Mouse (Mus musculus) telencephalon, adult 2 months (tissue): ENCODE results near the gene Pnkd.
A peak's percentile ranks its signal among the peaks of the same experiment; 100 is the strongest.

Experiments
- DNase-seq: peaks from one replicate; pipeline ENCODE4 v3.0.0-alpha.2; 2011; ENCODE audit warnings: low read depth, low spot score

Gene Pnkd

DNA sequence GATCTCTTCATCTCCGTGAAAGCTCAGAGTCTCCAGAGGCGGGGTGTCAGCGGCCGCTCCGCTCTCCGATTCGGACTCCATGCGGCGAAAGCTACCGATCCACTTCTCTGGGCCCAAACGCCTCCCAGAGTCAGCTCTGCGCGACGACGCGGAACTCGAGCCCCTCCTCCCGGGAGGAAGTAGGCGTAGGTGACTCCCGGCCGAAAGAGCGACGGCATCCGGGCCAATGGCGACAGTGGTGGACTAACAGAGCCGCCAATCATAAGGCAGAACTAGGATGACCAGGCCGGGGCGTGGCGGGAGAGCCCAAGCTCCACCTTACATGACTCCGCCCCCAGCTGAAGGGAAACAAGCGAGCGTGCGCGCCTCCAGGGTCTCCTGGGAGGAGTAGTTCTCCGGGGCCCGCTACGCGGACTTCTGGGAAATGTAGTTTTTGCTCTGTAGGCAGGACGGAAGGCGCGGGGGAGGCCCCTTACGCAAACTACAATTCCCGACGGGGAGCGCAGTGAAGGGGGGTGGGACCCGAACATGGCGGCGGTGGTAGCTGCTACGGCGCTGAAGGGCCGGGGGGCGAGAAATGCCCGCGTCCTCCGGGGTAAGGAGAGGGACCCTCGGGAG, at the start of gene Pnkd, which contains the start of gene Aamp:
Gene Pnkd, plus strand, starts transcription at position 388 of the 618 bp plus-strand sequence.
Gene Aamp, minus strand, starts transcription at position 196 of the 618 bp plus-strand sequence.
- DNase-seq = peak; percentile 100

- peak; percentile 90 for DNase-seq
Observed at GRCm38 (mm10) chr1:74235938-74236589, 48.7 kb upstream of the Pnkd start, which contains the start of gene Arpc2. Gene Arpc2 (plus strand): TSS chr1:74236084.

DNA sequence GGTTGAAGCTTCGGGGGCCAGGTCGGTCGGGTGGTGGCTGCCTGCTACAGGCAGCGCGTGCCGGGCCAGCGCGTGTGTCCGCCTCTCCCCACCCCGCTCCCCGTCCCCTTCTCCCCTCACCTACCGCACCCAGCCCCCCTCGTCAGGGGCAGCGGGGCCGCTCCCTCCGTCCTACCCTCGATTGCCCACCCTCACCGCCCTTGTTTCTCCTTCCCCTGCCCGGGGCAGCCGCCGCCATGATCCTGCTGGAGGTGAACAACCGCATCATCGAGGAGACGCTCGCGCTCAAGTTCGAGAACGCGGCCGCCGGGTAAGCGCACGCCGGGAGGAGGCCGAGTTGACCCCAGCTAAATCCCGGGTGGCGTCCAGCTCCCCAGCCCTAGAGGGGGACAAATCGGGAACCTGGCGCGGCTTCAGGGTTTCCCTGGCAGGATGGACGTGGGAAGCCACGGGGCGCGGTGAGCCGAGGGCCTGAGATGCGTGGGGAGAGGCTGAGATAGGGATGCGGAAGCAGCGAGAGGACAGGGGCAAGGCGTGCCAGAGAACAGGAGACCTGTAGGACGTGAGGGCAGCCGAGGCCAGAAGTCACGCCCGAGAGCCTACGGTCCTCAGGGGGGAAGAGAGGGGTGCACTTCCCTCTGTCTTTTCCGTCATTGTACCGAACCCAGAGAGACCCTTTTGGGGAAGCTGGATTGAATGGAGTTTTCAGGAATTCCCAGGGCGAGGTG, 48.0 kb upstream of the Pnkd start:
- DNase-seq = no peak

DNA sequence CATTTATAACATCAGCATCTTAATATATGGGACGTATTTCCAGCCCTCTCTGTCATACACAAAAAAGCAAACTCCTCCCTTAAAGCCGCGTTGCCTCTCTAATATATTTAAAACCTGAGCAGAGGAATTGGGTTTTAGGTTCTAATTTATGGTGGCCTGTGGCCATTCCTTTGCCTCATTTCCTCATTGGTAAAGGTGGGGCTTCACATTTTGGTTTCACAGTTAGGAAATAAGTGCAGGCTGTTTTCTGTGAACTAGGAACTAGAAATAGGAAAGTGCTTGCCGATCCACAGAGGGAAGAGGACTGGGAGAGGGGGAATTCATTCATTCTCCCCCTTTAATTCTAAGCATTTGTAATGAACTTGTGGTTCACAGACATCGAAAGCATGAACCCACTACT, 47.1 kb upstream of the Pnkd start:
- no peak for DNase-seq

GRCm38 (mm10) chr1:74238136-74238535, 46.6 kb upstream of the Pnkd start:
- DNase-seq = no peak

GRCm38 (mm10) chr1:74239162-74239561, 45.6 kb upstream of the Pnkd start:
- no peak for DNase-seq

DNA sequence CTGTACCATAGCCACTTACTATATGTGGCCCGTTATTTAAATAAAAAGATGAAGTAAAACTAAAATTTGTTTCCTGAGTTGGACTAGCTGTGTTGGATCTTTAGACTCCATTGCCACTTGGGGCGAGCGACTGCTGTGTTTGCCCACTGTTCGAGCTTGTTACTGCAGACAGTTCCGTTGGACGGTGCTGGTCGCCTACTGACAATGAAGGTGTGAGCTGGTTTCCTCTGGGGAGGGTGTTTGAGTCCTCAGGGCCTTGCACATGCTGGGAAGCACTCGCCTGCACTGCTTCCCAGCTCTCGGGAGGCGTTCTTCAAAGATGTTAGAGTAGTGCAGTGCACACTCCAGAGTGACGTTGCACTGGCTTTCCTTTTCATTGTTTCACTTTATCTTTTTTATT, 45.1 kb upstream of the Pnkd start:
- DNase-seq = no peak

DNA sequence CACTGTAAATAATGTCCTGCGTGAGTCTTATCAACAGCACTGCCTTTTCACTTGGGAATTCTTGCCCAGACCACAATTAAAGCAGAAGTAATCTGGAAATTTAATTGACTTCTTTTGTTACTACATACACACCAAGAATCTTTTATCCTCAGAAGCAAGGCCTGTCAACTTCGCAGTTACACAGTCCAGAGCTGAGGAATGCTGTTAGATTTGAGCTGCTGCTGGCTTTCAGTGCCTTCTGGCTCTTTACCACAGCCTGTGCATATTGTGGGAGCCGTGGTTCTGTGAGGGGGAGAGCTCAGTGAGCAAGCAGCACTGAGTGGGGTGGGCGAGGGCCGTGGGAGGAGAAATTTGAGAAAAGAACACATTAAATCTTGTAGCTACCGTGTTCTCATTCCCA, 44.4 kb upstream of the Pnkd start:
- DNase-seq = peak; percentile 92

DNA sequence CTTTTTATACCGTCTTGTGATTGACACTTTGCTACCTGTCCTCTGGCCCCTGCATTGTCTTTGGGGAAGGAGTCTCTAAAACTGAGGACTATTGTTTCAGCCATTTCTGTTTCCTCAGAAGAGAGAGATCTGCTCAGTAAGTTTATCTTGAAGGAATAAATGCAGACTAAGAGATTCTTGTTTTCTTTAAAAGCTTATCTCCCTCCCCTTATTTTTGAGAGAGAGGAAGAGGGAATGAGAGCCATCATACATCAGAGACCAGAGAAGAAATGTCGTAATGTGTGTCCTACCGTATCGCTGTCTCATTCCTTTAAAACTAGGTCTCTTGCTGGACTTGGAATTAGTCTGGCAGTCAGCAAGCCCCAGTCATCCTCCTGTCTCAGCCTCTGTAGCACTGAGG, 43.9 kb upstream of the Pnkd start:
- no peak for DNase-seq

DNA sequence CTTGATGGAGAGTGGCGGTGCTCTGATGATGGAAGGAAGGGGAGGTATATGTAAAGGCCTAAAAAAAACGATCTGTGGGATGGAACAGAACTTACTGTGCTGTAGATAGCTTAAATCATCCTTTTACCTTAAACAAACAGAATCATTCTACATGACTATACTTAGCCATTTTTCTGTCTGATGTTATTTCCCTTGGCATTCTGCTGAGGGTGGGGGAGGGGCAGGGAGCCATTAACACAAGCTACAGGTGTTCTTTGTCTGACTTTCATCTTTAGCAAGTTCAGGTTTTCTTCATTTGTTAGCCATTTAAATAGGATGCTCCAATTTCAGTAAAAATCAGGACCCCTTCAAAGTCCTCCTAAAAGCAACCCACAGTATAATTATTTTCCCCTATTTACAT, 39.2 kb upstream of the Pnkd start:
- no peak for DNase-seq

GRCm38 (mm10) chr1:74248799-74249198, 35.9 kb upstream of the Pnkd start:
- no peak for DNase-seq

GRCm38 (mm10) chr1:74249331-74249980, 35.3 kb upstream of the Pnkd start:
- DNase-seq = no peak

GRCm38 (mm10) chr1:74250096-74250495, 34.6 kb upstream of the Pnkd start:
- DNase-seq = no peak

DNA sequence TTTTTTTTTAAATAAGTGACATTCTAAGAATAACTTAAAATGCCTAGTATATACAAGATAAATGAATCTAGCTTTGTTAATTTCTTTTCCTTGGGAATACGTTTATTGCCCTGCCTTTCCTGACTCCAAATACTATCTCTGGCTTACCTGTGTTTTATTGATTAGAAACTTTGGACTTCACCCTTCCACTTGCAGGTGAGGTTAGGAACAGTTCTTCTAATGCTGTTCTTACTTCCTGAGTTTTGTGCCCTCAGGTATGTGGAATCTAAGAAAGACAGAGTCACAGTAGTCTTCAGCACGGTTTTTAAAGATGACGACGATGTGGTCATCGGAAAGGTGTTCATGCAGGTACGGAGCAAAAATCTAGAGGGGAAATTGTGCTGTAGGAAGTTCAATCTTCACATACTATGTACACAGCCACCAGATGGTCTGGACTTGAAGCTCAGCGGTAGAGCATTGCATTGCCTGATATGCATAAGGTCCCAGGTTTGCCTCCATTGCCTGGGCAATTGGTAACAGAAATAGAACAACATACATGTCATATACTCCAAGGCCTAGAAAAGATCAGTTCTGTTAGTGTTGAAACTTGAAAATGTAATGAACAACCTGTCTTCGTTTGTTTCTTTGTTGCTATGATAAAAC, 28.9 kb upstream of the Pnkd start:
- no peak for DNase-seq

GRCm38 (mm10) chr1:74256782-74257181, 27.9 kb upstream of the Pnkd start:
- no peak for DNase-seq

DNA sequence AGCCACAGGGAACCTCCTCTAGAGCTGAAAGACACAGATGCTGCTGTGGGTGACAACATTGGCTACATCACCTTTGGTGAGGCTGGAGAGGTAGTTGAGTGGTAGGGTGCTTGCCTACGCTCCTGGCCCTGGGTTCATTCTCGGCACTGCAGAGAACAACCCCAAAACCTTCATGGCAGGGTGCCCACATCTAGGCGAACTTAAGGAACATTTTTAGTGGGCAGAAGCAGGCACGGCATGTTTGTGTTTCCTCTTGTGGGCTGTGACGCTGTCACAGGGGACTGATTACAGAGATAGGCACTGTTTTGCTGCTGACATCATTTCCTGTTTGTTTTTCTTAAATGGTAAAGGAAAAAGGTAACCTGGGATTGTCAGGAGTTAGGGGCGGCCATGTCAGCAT, 22.2 kb upstream of the Pnkd start:
- no peak for DNase-seq

- no peak for DNase-seq
Observed at GRCm38 (mm10) chr1:74268750-74269149, 16.0 kb upstream of the Pnkd start.

GRCm38 (mm10) chr1:74271659-74272058, 13.1 kb upstream of the Pnkd start:
- no peak for DNase-seq

GRCm38 (mm10) chr1:74275015-74275414, 9.7 kb upstream of the Pnkd start:
- no peak for DNase-seq

DNA sequence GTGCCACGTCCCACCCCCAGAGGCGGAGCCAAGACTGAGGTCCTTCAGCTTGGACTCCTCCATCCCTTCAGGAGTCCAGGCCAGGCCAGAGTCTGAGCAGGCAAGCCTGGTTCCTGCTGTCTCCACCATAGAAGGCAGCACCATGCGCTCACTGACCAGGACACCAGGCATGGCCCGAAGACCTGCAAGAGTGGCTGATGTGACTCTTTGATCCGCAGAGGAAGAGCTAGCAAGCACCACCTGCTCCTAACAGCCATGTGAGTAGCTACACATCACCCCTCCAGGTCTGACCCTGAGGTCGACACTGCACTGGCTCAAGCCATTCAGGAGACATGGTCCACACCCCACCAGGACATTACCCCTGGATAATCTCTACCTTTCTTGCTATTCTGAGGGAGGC, 7.7 kb upstream of the Pnkd start:
- no peak for DNase-seq

- no peak for DNase-seq
Observed at GRCm38 (mm10) chr1:74277883-74278537, 6.7 kb upstream of the Pnkd start.
